ENCODE assay signal across 24 mouse cellular contexts in genomic region chr8:89914076-89914475, GRCm38 (mm10).
A peak's percentile ranks its signal among the peaks of the same experiment; 100 is the strongest.
DNase-seq lines count a peak whose midpoint lies in the region; ATAC-seq and TF ChIP-seq lines count a peak whose summit lies in the region.
"Had no signal": no experiment of that assay in that cellular context is flagged by ENCODE, and none has a peak within 500 bp of the region (broad histone marks: within the 10 kb centered on the region; RNA-seq: fewer than 3 reads in every experiment).

No protein-coding gene starts in this region.

- H3K4me1 ChIP-seq in hindbrain, postnatal 0 days (ENCODE audit: insufficient read depth, low read length) = no peaks in the 10 kb centered on the region
- no peaks in the 10 kb centered on the region for H3K4me1 ChIP-seq in hindbrain, embryonic 13.5 days (replicated peaks)
- H3K4me1 ChIP-seq: hindbrain, embryonic 12.5 days; limb, embryonic 15.5 days; lung, embryonic 15.5 days; neural tube, embryonic 13.5 days had no signal

- H3K9me3 ChIP-seq in hindbrain, postnatal 0 days (ENCODE audit: low read length) = no peaks in the 10 kb centered on the region
- H3K9me3 ChIP-seq in hindbrain, embryonic 13.5 days = no peaks in the 10 kb centered on the region
- H3K9me3 ChIP-seq: hindbrain, embryonic 12.5 days; limb, embryonic 15.5 days; lung, embryonic 15.5 days; neural tube, embryonic 13.5 days had no signal

- no peak overlapping the region for H3K27ac ChIP-seq in hindbrain, postnatal 0 days
- no peak overlapping the region for H3K27ac ChIP-seq in hindbrain, embryonic 13.5 days
- H3K27ac ChIP-seq: hindbrain, embryonic 12.5 days; limb, embryonic 15.5 days; liver, embryonic 14.5 days; lung, embryonic 15.5 days; neural tube, embryonic 13.5 days had no signal

- H3K36me3 ChIP-seq in hindbrain, postnatal 0 days (ENCODE audit: insufficient read depth, low read length) = no peaks in the 10 kb centered on the region
- no peaks in the 10 kb centered on the region for H3K36me3 ChIP-seq in hindbrain, embryonic 13.5 days
- H3K36me3 ChIP-seq: hindbrain, embryonic 12.5 days; limb, embryonic 15.5 days; lung, embryonic 15.5 days; neural tube, embryonic 13.5 days had no signal

- H3K9ac ChIP-seq in hindbrain, postnatal 0 days (replicated peaks; ENCODE audit: low read length) = no peak overlapping the region
- H3K9ac ChIP-seq in hindbrain, embryonic 13.5 days = no peak overlapping the region
- H3K9ac ChIP-seq: forebrain, postnatal 0 days; hindbrain, embryonic 12.5 days; limb, embryonic 15.5 days; liver, embryonic 14.5 days; lung, embryonic 15.5 days; neural tube, embryonic 13.5 days had no signal

- DNase-seq in cerebellum, postnatal 10 days = peak; percentile 72 to 75
- DNase-seq in cerebellum, adult 11 months = no peak
- DNase-seq in hindbrain, postnatal 0 days (ENCODE audit: low spot score) = peak; percentile 42
- DNase-seq in retina, postnatal 7 days (ENCODE audit: low read depth, low spot score) = peak; percentile 2
- DNase-seq in retina, embryonic 14.5 days (ENCODE audit: low spot score) = no peak
- DNase-seq: adrenal gland, postnatal 36 days; forebrain, postnatal 0 days; gastrocnemius, postnatal 36 days; kidney, adult 18-20 months; kidney, postnatal 4 days; lung, postnatal 4 days; midbrain, embryonic 14.5 days; thymus, adult 18-20 months; thymus, postnatal 4 days had no signal

- no peak for ATAC-seq in hindbrain, postnatal 0 days
- ATAC-seq in hindbrain, embryonic 13.5 days (ENCODE audit: low FRiP score) = no peak
- ATAC-seq in activated CD4-positive, CD25-positive, alpha-beta regulatory T cell, adult 4 months = no peak
- ATAC-seq: CD4-positive, CD25-positive, alpha-beta regulatory T cell, adult 4 months; forebrain, postnatal 0 days; inflammation-experienced regulatory T-cells, adult 6 months had no signal

- no peak overlapping the region for H3K4me3 ChIP-seq in hindbrain, postnatal 0 days (ENCODE audit: low read length)
- H3K4me3 ChIP-seq in hindbrain, embryonic 13.5 days = no peak overlapping the region
- H3K4me3 ChIP-seq: hindbrain, embryonic 12.5 days; limb, embryonic 15.5 days; lung, embryonic 15.5 days; myocyte; neural tube, embryonic 13.5 days had no signal

- H3K27me3 ChIP-seq in hindbrain, postnatal 0 days (ENCODE audit: insufficient read depth, low read length) = no peaks in the 10 kb centered on the region
- H3K27me3 ChIP-seq in hindbrain, embryonic 13.5 days = no peaks in the 10 kb centered on the region
- H3K27me3 ChIP-seq: hindbrain, embryonic 12.5 days; limb, embryonic 15.5 days; lung, embryonic 15.5 days; neural tube, embryonic 13.5 days had no signal

- H3K4me2 ChIP-seq in hindbrain, postnatal 0 days (ENCODE audit: low read depth, low read length) = no peak overlapping the region
- no peak overlapping the region for H3K4me2 ChIP-seq in hindbrain, embryonic 13.5 days
- H3K4me2 ChIP-seq: hindbrain, embryonic 12.5 days; limb, embryonic 15.5 days; lung, embryonic 15.5 days; neural tube, embryonic 13.5 days had no signal

- WGBS in hindbrain, postnatal 0 days = 75% methylated on average over 6 of the region's 6 CpGs
- WGBS in hindbrain, embryonic 13.5 days = 95% methylated on average over 6 of the region's 6 CpGs

- no peak for TF ChIP-seq CTCF in hindbrain, postnatal 0 days (IDR thresholded peaks at IDR 0.05; ENCODE audit: low read depth)

Comparison
In these comparisons a context has a peak if more than half of its experiments do, and no peak if none do; other contexts are left out.
1. DNase-seq: peak in cerebellum, postnatal 10 days (2 of 2), hindbrain, postnatal 0 days (single experiment) and retina, postnatal 7 days (single experiment); none in cerebellum, adult 11 months (single experiment) and retina, embryonic 14.5 days (single experiment).